Mouse (Mus musculus): ENCODE measurements around the gene Pde4dip.

DNA sequence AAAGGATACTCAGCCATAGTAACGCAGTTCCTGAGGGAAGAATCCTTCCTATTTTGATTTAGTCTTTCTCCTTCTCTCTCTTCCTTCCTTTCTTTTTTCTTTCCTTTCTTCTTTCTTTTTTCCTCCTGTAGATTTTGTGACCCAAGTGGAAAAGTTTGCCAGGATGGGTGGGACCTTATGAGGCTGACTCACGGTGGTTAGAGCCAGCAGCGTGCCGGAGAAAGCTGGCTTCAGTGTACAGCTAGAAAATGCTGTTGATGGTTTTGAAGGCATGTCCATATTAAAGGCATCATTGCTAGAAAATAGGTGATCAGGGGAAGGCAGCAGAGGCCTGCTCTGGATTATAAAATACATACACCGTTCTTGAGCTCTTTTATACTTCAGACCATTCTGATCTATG is 52.6 kb downstream of the Pde4dip start:
- TF ChIP-seq CTCF (IDR thresholded peaks at IDR 0.05; ENCODE audit: borderline replicate concordance, control insufficient read depth, extremely low read depth, insufficient read depth, low read length, poor library complexity) (no peak), POLR2A (IDR thresholded peaks at IDR 0.05; ENCODE audit: control insufficient read depth, extremely low read depth, insufficient read depth, low read length, poor library complexity) (no peak)
